Mouse (Mus musculus) embryonic facial prominence, embryonic 11.5 days (tissue): Measurements from ENCODE around the gene Irf9. TPM values are rescaled to one million over a fixed set of nuclear protein-coding genes. Genes with fewer than 3 reads are reported as not detected.

Source experiments
- ATAC-seq: fragments of 200-750 bp; cut with Nextera tagmentation; replicated peaks from 2 replicates; pipeline ENCODE4 v1.8.0; 2017; ENCODE audit warnings: low read depth; ENCODE audit not compliant: insufficient number of reproducible peaks, low FRiP score, low TSS enrichment
- DNase-seq: peaks from one replicate; pipeline ENCODE4 v3.0.0-alpha.2; 2015; ENCODE audit warnings: low spot score
- H3K27ac ChIP-seq: fragments of 300-500 bp; sonication (generic); replicated peaks from 2 replicates; pipeline ENCODE4 v1.5.1; 2014; ENCODE audit warnings: mild to moderate bottlenecking, low read depth, low read length, control low read depth
- H3K27me3 ChIP-seq: fragments of 300-500 bp; sonication (generic); 2 replicates; pipeline ENCODE4 v1.6.1; 2014; ENCODE audit warnings: mild to moderate bottlenecking, low read length, moderate library complexity, mixed read lengths; ENCODE audit not compliant: control insufficient read depth, insufficient read depth
- H3K36me3 ChIP-seq: fragments of 300-500 bp; sonication (generic); replicated peaks from 2 replicates; pipeline ENCODE4 v1.6.1; 2014; ENCODE audit warnings: low read depth, mild to moderate bottlenecking, low read length, moderate library complexity, mixed read lengths; ENCODE audit not compliant: control insufficient read depth, insufficient read depth
- H3K4me1 ChIP-seq: fragments of 300-500 bp; sonication (generic); 2 replicates; pipeline ENCODE4 v1.6.1; 2014; ENCODE audit warnings: low read length, mixed read lengths; ENCODE audit not compliant: control insufficient read depth, insufficient read depth
- H3K4me2 ChIP-seq: fragments of 300-500 bp; sonication (generic); 2 replicates; pipeline ENCODE4 v1.6.1; 2014; ENCODE audit warnings: low read depth, mild to moderate bottlenecking, control low read depth, low read length, moderate library complexity
- H3K4me3 ChIP-seq: fragments of 300-500 bp; sonication (generic); 2 replicates; pipeline ENCODE4 v1.5.1; 2014; ENCODE audit warnings: low read depth, low read length, control low read depth
- H3K9ac ChIP-seq: fragments of 300-500 bp; sonication (generic); replicated peaks from 2 replicates; pipeline ENCODE4 v1.6.1; 2014; ENCODE audit warnings: mild to moderate bottlenecking, control low read depth, low read length
- H3K9me3 ChIP-seq: fragments of 300-500 bp; sonication (generic); replicated peaks from 2 replicates; pipeline ENCODE4 v1.6.1; 2016; ENCODE audit warnings: mild to moderate bottlenecking, low read length, inconsistent platforms, mixed read lengths; ENCODE audit not compliant: control insufficient read depth
- WGBS: fragments of 180-500 bp; shearing (Covaris S2); extraction: QIAGEN DNeasy Blood & Tissue Kit; methylation state at CpG from one replicate; pipeline ENCODE4 v1.1.7; 2014; 5-methylcytosine and 5-hydroxymethylcytosine counted together
- polyA plus RNA-seq: library from polyadenylated mRNA; unstranded; fragments of >200 nt; fragmentation: Nextera tagmentation; extraction: Ambion mirVana; gene quantifications from 2 replicates; pipeline ENCODE4 v1.2.1, GENCODE M21; 2014

Irf9 gene
- polyA plus RNA-seq, 1 experiment from 2014 or later, result 5.2 TPM

DNA sequence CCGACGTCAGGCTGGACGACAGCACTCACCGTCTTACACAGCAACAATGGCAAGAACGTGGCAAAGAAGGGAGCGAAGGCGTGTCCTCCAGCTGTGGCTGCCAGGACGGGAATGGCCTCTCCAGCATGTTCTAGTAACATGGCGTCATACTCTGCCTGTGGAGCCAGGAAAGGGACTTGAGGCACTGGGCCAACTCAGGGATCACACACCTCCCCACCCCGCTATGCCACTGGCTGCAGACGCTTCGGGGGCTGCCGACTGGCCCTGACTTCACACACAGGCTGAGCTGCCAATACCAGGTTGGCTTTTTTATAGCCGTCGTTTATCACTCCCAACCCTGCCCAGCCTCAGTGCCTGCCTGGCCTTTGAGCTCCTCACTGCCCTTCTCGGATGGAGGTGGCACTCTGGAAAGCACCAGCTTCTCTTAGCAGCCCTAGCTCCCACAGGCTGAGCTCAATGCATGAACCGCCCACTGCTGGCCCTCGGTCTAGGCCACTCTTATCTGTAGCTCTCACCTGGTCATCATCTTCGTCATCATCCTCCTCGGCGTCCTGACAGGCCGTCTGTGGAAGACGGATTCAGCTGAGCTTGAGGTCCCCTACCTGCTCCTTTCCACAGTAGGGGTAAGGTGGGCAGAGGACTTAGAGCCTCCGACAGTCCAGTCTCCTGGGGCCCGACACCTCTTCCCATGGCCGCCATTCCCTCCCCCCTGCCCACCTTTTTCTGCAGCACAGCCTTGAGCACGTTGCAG lies 24.9 kb downstream of the Irf9 start:
- no peak overlapping the region for H3K27ac ChIP-seq
- peaks cover 14% of the 10 kb centered on the region for H3K36me3 ChIP-seq
- DNase-seq (no peak), ATAC-seq (no peak)
- no peak overlapping the region for H3K4me3 ChIP-seq
- H3K9ac ChIP-seq, result no peak overlapping the region
- no peaks in the 10 kb centered on the region for H3K27me3 ChIP-seq
- 93% methylated on average over 27 of the region's 27 CpGs for WGBS
- no peaks in the 10 kb centered on the region for H3K4me1 ChIP-seq
- no peak overlapping the region for H3K4me2 ChIP-seq
- no peaks in the 10 kb centered on the region for H3K9me3 ChIP-seq

- H3K36me3 ChIP-seq, result peaks cover 14% of the 10 kb centered on the region
- WGBS, result 57% methylated on average over 5 of the region's 5 CpGs
- no peaks in the 10 kb centered on the region for H3K27me3 ChIP-seq
- no peak overlapping the region for H3K4me3 ChIP-seq
- DNase-seq (peak; percentile 40), ATAC-seq (no peak)
- no peaks in the 10 kb centered on the region for H3K4me1 ChIP-seq
- H3K9ac ChIP-seq, result no peak overlapping the region
- no peak overlapping the region for H3K4me2 ChIP-seq
- no peak overlapping the region for H3K27ac ChIP-seq
- no peaks in the 10 kb centered on the region for H3K9me3 ChIP-seq
Observed at GRCm38 (mm10) chr14:55629312-55629711, 25.9 kb downstream of the Irf9 start.

- Histone ChIP-seq H3K9ac (peak overlapping the region; percentile 78), H3K4me2 (peak overlapping the region; percentile 90), H3K36me3 (peaks cover 18% of the 10 kb centered on the region), H3K9me3 (no peaks in the 10 kb centered on the region), H3K27ac (peak overlapping the region; percentile 52; the same call in 1 of the 2 replicates), H3K27me3 (no peaks in the 10 kb centered on the region), H3K4me1 (no peaks in the 10 kb centered on the region), H3K4me3 (peak overlapping the region; percentile 70)
- ATAC-seq (peak; percentile 71), DNase-seq (no peak)
- 3% methylated on average over 23 of the region's 23 CpGs for WGBS
Observed at GRCm38 (mm10) chr14:55634874-55635522, 31.6 kb downstream of the Irf9 start.

DNA sequence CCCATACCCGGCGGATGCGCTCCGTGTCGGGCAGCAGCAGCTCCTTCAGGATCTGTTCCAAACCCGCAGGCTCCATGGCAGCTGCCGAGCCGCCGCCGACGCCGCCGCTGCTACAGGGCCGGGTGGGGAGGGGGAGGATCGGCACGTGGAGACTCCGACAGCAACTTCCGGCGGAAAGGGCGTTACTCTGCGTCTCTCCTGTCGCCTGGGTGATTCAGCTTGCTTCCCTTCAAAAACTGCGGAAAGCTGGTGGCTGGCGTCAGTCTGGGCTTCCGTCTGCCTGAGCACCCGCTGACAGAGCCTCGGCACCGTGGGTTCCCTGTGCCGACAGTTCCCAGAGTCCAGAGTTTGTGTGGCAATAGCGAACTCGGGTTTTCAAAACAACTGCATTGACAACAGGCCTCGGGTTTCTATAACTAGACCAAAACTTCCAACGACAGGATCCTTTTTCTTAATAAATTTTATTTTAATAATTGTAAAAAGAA lies 32.2 kb downstream of the Irf9 start, which contains the start of gene Ipo4:
Ipo4 (minus strand) TSS at position 435 of the 485 bp plus-strand sequence.
- peak within 1 kb of the TSS; percentile 52; the same call in 1 of the 2 replicates for H3K27ac ChIP-seq
- WGBS, result 2% methylated on average over 32 of the region's 33 CpGs
- H3K9me3 ChIP-seq, result no peaks in the 10 kb centered on the region
- H3K27me3 ChIP-seq, result no peaks in the 10 kb centered on the region
- peak; percentile 96 for DNase-seq
- H3K4me3 ChIP-seq, result peak within 1 kb of the TSS; percentile 70
- ATAC-seq, result peak; percentile 86
- peak within 1 kb of the TSS; percentile 90 for H3K4me2 ChIP-seq
- H3K36me3 ChIP-seq, result peaks cover 14% of the 10 kb centered on the region
- H3K4me1 ChIP-seq, result no peaks in the 10 kb centered on the region
- peak within 1 kb of the TSS; percentile 78 for H3K9ac ChIP-seq

- Histone ChIP-seq H3K9me3 (no peaks in the 10 kb centered on the region), H3K9ac (no peak within 1 kb of the TSS), H3K27me3 (no peaks in the 10 kb centered on the region), H3K4me1 (no peaks in the 10 kb centered on the region), H3K27ac (no peak within 1 kb of the TSS), H3K4me2 (no peak within 1 kb of the TSS), H3K4me3 (no peak within 1 kb of the TSS), H3K36me3 (peaks cover 10% of the 10 kb centered on the region)
- WGBS, result 93% methylated on average over 9 of the region's 9 CpGs
- no peak for ATAC-seq
- no peak for DNase-seq
Observed at GRCm38 (mm10) chr14:55637795-55638194, 34.4 kb downstream of the Irf9 start, which contains the start of gene Gm49378. Gm49378 (minus strand) TSS chr14:55637895.

- Histone ChIP-seq H3K9ac (no peak overlapping the region), H3K4me3 (no peak overlapping the region), H3K4me1 (no peaks in the 10 kb centered on the region), H3K27me3 (no peaks in the 10 kb centered on the region), H3K4me2 (no peak overlapping the region), H3K36me3 (peaks cover 6% of the 10 kb centered on the region), H3K27ac (no peak overlapping the region), H3K9me3 (no peaks in the 10 kb centered on the region)
- ATAC-seq (no peak), DNase-seq (no peak)
- 95% methylated on average over 14 of the region's 14 CpGs for WGBS
Observed at GRCm38 (mm10) chr14:55640816-55641215, 37.4 kb downstream of the Irf9 start.

- Histone ChIP-seq H3K27ac (no peak overlapping the region), H3K4me2 (no peak overlapping the region), H3K9ac (no peak overlapping the region), H3K4me3 (no peak overlapping the region), H3K27me3 (no peaks in the 10 kb centered on the region), H3K9me3 (no peaks in the 10 kb centered on the region), H3K36me3 (peaks cover 6% of the 10 kb centered on the region), H3K4me1 (no peaks in the 10 kb centered on the region)
- DNase-seq, result no peak
- 96% methylated on average over 13 of the region's 13 CpGs for WGBS
- ATAC-seq, result no peak
Observed at GRCm38 (mm10) chr14:55641291-55641690, 37.9 kb downstream of the Irf9 start.

DNA sequence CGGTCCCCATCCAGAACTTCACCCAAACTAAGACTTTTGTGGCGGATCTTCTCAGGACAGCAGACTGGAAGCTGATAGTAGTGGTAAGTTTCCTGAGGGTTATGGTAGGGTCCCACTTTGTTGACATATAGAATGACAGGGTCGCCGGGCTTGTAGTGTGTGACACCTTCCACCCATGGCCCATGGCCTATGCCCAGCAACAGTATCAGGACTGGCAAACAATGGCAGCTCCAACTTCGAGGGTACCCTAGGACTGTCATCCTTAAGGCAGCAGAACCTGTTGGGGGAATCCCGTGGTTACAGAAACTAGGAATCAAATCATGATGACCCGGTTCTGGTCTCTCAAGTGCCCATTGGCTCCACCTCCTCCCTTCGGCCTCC lies 39.3 kb downstream of the Irf9 start:
- ATAC-seq, result peak; percentile 25; the same call in 1 of the 2 replicates
- H3K9me3 ChIP-seq, result no peaks in the 10 kb centered on the region
- peak overlapping the region; percentile 95; the same call in 1 of the 2 replicates for H3K27ac ChIP-seq
- no peaks in the 10 kb centered on the region for H3K27me3 ChIP-seq
- no peak for DNase-seq
- peak overlapping the region; percentile 96 for H3K9ac ChIP-seq
- H3K4me2 ChIP-seq, result peak overlapping the region; percentile 50
- H3K4me1 ChIP-seq, result no peaks in the 10 kb centered on the region
- H3K36me3 ChIP-seq, result peaks cover 2% of the 10 kb centered on the region; the same call in 1 of the 2 replicates
- peak overlapping the region; percentile 93 for H3K4me3 ChIP-seq
- WGBS, result 22% methylated on average over 8 of the region's 8 CpGs
